Mouse (Mus musculus) T-helper 2 cell (primary cell): Measurements from ENCODE around the gene Nptn.

Source experiments
- in situ Hi-C: fragments of 300-600 bp; cut with MboI, MseI; formaldehyde crosslinking; loops from one replicate; pipeline ENCODE4 v1.15.1; 2025; ENCODE audit warnings: high pct_unique_total_duplicates

The Nptn gene

GRCm38 (mm10) chr9:58581958-58582540 lies at the start of gene Nptn:
Gene Nptn, plus strand, starts transcription at chr9:58582240.
- in situ Hi-C loops, result no loop called here

GRCm38 (mm10) chr9:58533322-58533721 lies 48.7 kb upstream of the Nptn start:
- in situ Hi-C loops, result loop anchor here (10.0 kb wide), 2 partner anchors 121 to 681 kb away; no protein-coding TSS in a partner anchor

GRCm38 (mm10) chr9:58534766-58535165 lies 47.3 kb upstream of the Nptn start:
- in situ Hi-C loops, result loop anchor here (10.0 kb wide), 2 partner anchors 120 to 680 kb away; no protein-coding TSS in a partner anchor

- in situ Hi-C loops, result loop anchor here (10.0 kb wide), 2 partner anchors 119 to 679 kb away; no protein-coding TSS in a partner anchor
Measured at GRCm38 (mm10) chr9:58535447-58536134, 46.4 kb upstream of the Nptn start.

- in situ Hi-C loops, result loop anchor here (10.0 kb wide), 2 partner anchors 117 to 677 kb away; no protein-coding TSS in a partner anchor
Measured at GRCm38 (mm10) chr9:58537774-58538173, 44.3 kb upstream of the Nptn start.

- in situ Hi-C loops, result loop anchor here (10.0 kb wide), 3 partner anchors 115 to 675 kb away; no protein-coding TSS in a partner anchor
Measured at GRCm38 (mm10) chr9:58539886-58540285, 42.2 kb upstream of the Nptn start.

GRCm38 (mm10) chr9:58541895-58542338 lies 40.1 kb upstream of the Nptn start:
- in situ Hi-C loops, result loop anchor here (10.0 kb wide), 1 partner anchor 393 kb away; no protein-coding TSS in a partner anchor

GRCm38 (mm10) chr9:58544879-58545324 lies 37.1 kb upstream of the Nptn start:
- in situ Hi-C loops, result loop anchor here (10.0 kb wide), 1 partner anchor 390 kb away; no protein-coding TSS in a partner anchor

- in situ Hi-C loops, result loop anchor here (10.0 kb wide), 1 partner anchor 389 kb away; no protein-coding TSS in a partner anchor
Measured at GRCm38 (mm10) chr9:58545428-58545827, 36.6 kb upstream of the Nptn start.

GRCm38 (mm10) chr9:58546630-58547360 lies 35.2 kb upstream of the Nptn start:
- in situ Hi-C loops, result loop anchor here (10.0 kb wide), 1 partner anchor 388 kb away; no protein-coding TSS in a partner anchor

- in situ Hi-C loops, result loop anchor here (10.0 kb wide), 1 partner anchor 386 kb away; no protein-coding TSS in a partner anchor
Measured at GRCm38 (mm10) chr9:58548897-58549296, 33.1 kb upstream of the Nptn start.

- in situ Hi-C loops, result loop anchor here (10.0 to 25.0 kb wide), 2 partner anchors 385 to 738 kb away; partner anchors contain the start of gene Adpgk
Measured at GRCm38 (mm10) chr9:58549694-58550093, 32.3 kb upstream of the Nptn start.

GRCm38 (mm10) chr9:58550928-58551327 lies 31.1 kb upstream of the Nptn start:
- in situ Hi-C loops, result loop anchor here (25.0 kb wide), 1 partner anchor 736 kb away; the partner anchor contains the start of gene Adpgk

GRCm38 (mm10) chr9:58552083-58552482 lies 30.0 kb upstream of the Nptn start:
- in situ Hi-C loops, result loop anchor here (25.0 kb wide), 1 partner anchor 735 kb away; the partner anchor contains the start of gene Adpgk

GRCm38 (mm10) chr9:58554056-58554907 lies 27.8 kb upstream of the Nptn start:
- in situ Hi-C loops, result loop anchor here (25.0 kb wide), 1 partner anchor 733 kb away; the partner anchor contains the start of gene Adpgk

GRCm38 (mm10) chr9:58554908-58555684 lies 26.9 kb upstream of the Nptn start, which contains the start of gene Cd276:
Gene Cd276, minus strand, starts transcription at chr9:58555437.
- in situ Hi-C loops, result loop anchor here (25.0 kb wide), 1 partner anchor 732 kb away; the partner anchor contains the start of gene Adpgk

- in situ Hi-C loops, result loop anchor here (25.0 kb wide), 1 partner anchor 731 kb away; the partner anchor contains the start of gene Adpgk
Measured at GRCm38 (mm10) chr9:58555685-58556414, 26.2 kb upstream of the Nptn start.

GRCm38 (mm10) chr9:58556627-58557026 lies 25.4 kb upstream of the Nptn start:
- in situ Hi-C loops, result loop anchor here (25.0 kb wide), 1 partner anchor 731 kb away; the partner anchor contains the start of gene Adpgk
